Mouse (Mus musculus): ENCODE data around the gene Gm20388.

DNA sequence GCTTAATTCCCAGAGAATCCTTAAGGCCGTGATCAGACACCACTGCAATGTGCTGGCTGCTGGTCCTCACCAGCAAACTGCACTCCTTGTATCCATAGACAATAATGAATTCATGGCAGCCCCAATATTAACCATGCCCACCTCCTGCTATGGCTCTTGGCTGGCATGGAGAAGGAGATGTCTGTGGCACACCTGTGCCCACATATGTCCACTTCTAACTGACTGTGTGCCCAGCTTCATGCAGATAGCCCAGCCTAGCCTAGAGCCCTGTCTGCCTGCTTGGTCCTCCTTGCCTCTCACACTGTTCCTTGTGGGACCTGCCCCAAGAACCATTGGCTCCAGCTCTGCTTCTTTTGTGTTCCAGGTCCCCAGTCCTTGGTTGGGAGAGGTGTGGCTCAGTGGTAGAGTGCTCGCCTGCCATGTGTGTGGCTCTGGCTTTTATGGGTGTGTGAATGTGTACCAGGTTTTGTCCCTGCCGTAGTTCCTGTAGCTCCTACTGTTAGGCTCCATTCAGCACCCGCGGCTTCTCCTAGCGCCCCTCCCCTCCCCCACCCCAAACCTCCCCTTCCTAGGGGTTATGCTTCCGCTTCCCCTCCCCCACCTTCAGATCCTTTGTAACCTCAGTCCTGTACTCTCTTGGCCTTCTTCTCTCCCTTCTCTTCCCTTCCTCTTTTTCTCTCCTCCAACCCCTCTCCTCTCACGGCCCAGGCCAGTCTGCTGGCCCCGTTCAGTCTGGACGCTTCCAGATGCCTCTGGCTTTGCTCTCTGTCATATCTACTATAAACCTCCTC, 2646.8 kb downstream of the Gm20388 start:
- TF ChIP-seq GATA1 (IDR thresholded peaks at IDR 0.05; ENCODE audit: low read length) (no peak), TAL1 (IDR thresholded peaks at IDR 0.05; ENCODE audit: low read length) (no peak)

All from erythroblast, embryonic 14.5 days (primary cell).